Mouse (Mus musculus) heart, adult 18-20 months (tissue): ENCODE measurements around the gene Gcdh. TPM values are rescaled to one million over a fixed set of nuclear protein-coding genes. Genes with fewer than 3 reads are reported as not detected.
"Not testable (repeated sequence)": the region's sequence is repeated elsewhere in the genome, so short reads cannot be mapped to it uniquely, and the experiment has no call there.

Experiments used
- DNase-seq, 2 experiments: peaks; one replicate each; pipeline ENCODE4 v3.0.0; 2021 to 2022; ENCODE audit warnings: mixed read lengths in 1 of 2
- total RNA-seq, 2 experiments: library from RNA; stranded (reverse); gene quantifications; 2 replicates each; pipeline ENCODE4 v1.2.3; 2021

Gcdh gene
- total RNA-seq, 2 experiments from 2014 or later = 79.9 to 84.2 TPM

- DNase-seq = no peak
Measured at GRCm38 (mm10) chr8:84911854-84912253, 18.1 kb upstream of the Gcdh start.

GRCm38 (mm10) chr8:84910551-84910950 lies 16.8 kb upstream of the Gcdh start:
- no peak for DNase-seq

- no peak for DNase-seq
Measured at GRCm38 (mm10) chr8:84909949-84910348, 16.2 kb upstream of the Gcdh start.

GRCm38 (mm10) chr8:84909162-84909767 lies 15.5 kb upstream of the Gcdh start:
- no peak for DNase-seq

- peak; percentile 98 to 99 for DNase-seq
Measured at GRCm38 (mm10) chr8:84908421-84909161, 14.9 kb upstream of the Gcdh start, which contains the start of gene Dnase2a. Dnase2a (plus strand) TSS chr8:84908560.

GRCm38 (mm10) chr8:84907979-84908378 lies 14.3 kb upstream of the Gcdh start:
- not testable (repeated sequence) for DNase-seq

GRCm38 (mm10) chr8:84907493-84907892 lies 13.8 kb upstream of the Gcdh start:
- no peak for DNase-seq

GRCm38 (mm10) chr8:84907037-84907436 lies 13.3 kb upstream of the Gcdh start:
- no peak for DNase-seq

- no peak for DNase-seq
Measured at GRCm38 (mm10) chr8:84904351-84904750, 10.6 kb upstream of the Gcdh start.

GRCm38 (mm10) chr8:84902920-84903661 lies 9.4 kb upstream of the Gcdh start:
- DNase-seq = peak; percentile 92 to 93

- DNase-seq = no peak
Measured at GRCm38 (mm10) chr8:84902367-84902919, 8.7 kb upstream of the Gcdh start.

GRCm38 (mm10) chr8:84901752-84902151 lies 8.0 kb upstream of the Gcdh start, which contains the start of gene Klf1:
Klf1 (plus strand) TSS chr8:84901928.
- DNase-seq = no peak

- DNase-seq = no peak
Measured at GRCm38 (mm10) chr8:84901071-84901470, 7.3 kb upstream of the Gcdh start.

GRCm38 (mm10) chr8:84895963-84896362 lies 2.2 kb upstream of the Gcdh start:
- no peak for DNase-seq

- no peak for DNase-seq
Measured at GRCm38 (mm10) chr8:84892993-84893708, 570 bp downstream of the Gcdh start.

- no peak for DNase-seq
Measured at GRCm38 (mm10) chr8:84889141-84889540, 4.6 kb downstream of the Gcdh start.

GRCm38 (mm10) chr8:84888280-84888679 lies 5.4 kb downstream of the Gcdh start:
- DNase-seq = no peak

GRCm38 (mm10) chr8:84884728-84885127 lies 9.0 kb downstream of the Gcdh start:
- DNase-seq = no peak

- no peak for DNase-seq
Measured at GRCm38 (mm10) chr8:84878915-84879314, 14.8 kb downstream of the Gcdh start.

GRCm38 (mm10) chr8:84877297-84878035 lies 16.3 kb downstream of the Gcdh start:
- no peak for DNase-seq

- no peak for DNase-seq
Measured at GRCm38 (mm10) chr8:84874339-84874738, 19.4 kb downstream of the Gcdh start.
